Mouse (Mus musculus) stomach, postnatal 0 days (tissue): ENCODE data around the gene Samd4b. TPM values are rescaled to one million over a fixed set of nuclear protein-coding genes. Genes with fewer than 3 reads are reported as not detected.
A peak's percentile ranks its signal among the peaks of the same experiment; 100 is the strongest.

Experiments used
- ATAC-seq: fragments of 200-750 bp; cut with Nextera tagmentation; 2 replicates; pipeline ENCODE4 v1.8.0; 2017; ENCODE audit not compliant: low FRiP score, low TSS enrichment
- DNase-seq: peaks from one replicate; pipeline ENCODE4 v3.0.0-alpha.2; 2016; ENCODE audit warnings: low spot score
- H3K27ac ChIP-seq: fragments of 300-500 bp; sonication (generic); replicated peaks from 2 replicates; pipeline ENCODE4 v1.5.1; 2014; ENCODE audit warnings: mild to moderate bottlenecking, control low read depth
- H3K27me3 ChIP-seq: fragments of 300-500 bp; sonication (generic); 2 replicates; pipeline ENCODE4 v1.6.1; 2014; ENCODE audit warnings: low read length; ENCODE audit not compliant: control insufficient read depth, insufficient read depth
- H3K36me3 ChIP-seq: fragments of 300-500 bp; sonication (generic); 2 replicates; pipeline ENCODE4 v1.6.1; 2014; ENCODE audit warnings: low read length, mixed read lengths; ENCODE audit not compliant: control insufficient read depth, insufficient read depth
- H3K4me1 ChIP-seq: fragments of 300-500 bp; sonication (generic); replicated peaks from 2 replicates; pipeline ENCODE4 v1.6.1; 2014; ENCODE audit warnings: antibody characterized with exemption; ENCODE audit not compliant: control insufficient read depth, insufficient read depth
- H3K4me2 ChIP-seq: fragments of 300-500 bp; sonication (generic); replicated peaks from 2 replicates; pipeline ENCODE4 v1.6.1; 2014; ENCODE audit warnings: low read depth, mild to moderate bottlenecking, control low read depth, moderate library complexity
- H3K4me3 ChIP-seq: fragments of 300-500 bp; sonication (generic); 2 replicates; pipeline ENCODE4 v1.5.1; 2014; ENCODE audit warnings: low read depth, low read length, control low read depth
- H3K9ac ChIP-seq: fragments of 300-500 bp; sonication (generic); 2 replicates; pipeline ENCODE4 v1.6.1; 2014; ENCODE audit warnings: mild to moderate bottlenecking, low read length, control low read depth, mixed read lengths
- H3K9me3 ChIP-seq: fragments of 300-500 bp; sonication (generic); 2 replicates; pipeline ENCODE4 v1.6.1; 2016; ENCODE audit warnings: low read length; ENCODE audit not compliant: control insufficient read depth
- CTCF ChIP-seq: IDR thresholded peaks from 2 replicates; pipeline ENCODE4 v1.5.1; 2016; ENCODE audit warnings: antibody characterized with exemption, low read depth, mild to moderate bottlenecking, moderate library complexity
- EP300 ChIP-seq: optimal IDR thresholded peaks from 2 replicates; pipeline ENCODE3; 2016; ENCODE audit warnings: antibody characterized with exemption
- WGBS: fragments of 180-500 bp; shearing (Covaris S2); extraction: QIAGEN DNeasy Blood & Tissue Kit; methylation state at CpG from one replicate; pipeline ENCODE4 v1.1.7; 2014; 5-methylcytosine and 5-hydroxymethylcytosine counted together
- polyA plus RNA-seq: library from polyadenylated mRNA; unstranded; fragments of >200 nt; fragmentation: Nextera tagmentation; extraction: Ambion mirVana; gene quantifications from 2 replicates; pipeline ENCODE4 v1.2.1, GENCODE M21; 2015

Gene Samd4b
- polyA plus RNA-seq, 1 experiment from 2014 or later: 9.8 TPM

GRCm38 (mm10) chr7:28381017-28381790 is 216.7 kb downstream of the Samd4b start:
- peak overlapping the region; percentile 78 for H3K9ac ChIP-seq
- peaks cover 7% of the 10 kb centered on the region; the same call in 1 of the 2 replicates for H3K36me3 ChIP-seq
- H3K4me2 ChIP-seq: peak overlapping the region; percentile 81
- H3K9me3 ChIP-seq: no peaks in the 10 kb centered on the region
- ATAC-seq (peak; percentile 71), DNase-seq (peak; percentile 97)
- under 1% methylated on average over 30 of the region's 30 CpGs for WGBS
- peak overlapping the region; percentile 100 for H3K27ac ChIP-seq
- no peaks in the 10 kb centered on the region for H3K27me3 ChIP-seq
- TF ChIP-seq CTCF (no peak), EP300 (peak; percentile 52)
- peak overlapping the region; percentile 39 for H3K4me3 ChIP-seq
- H3K4me1 ChIP-seq: peaks cover 14% of the 10 kb centered on the region; the same call in 1 of the 2 replicates

- Histone ChIP-seq H3K27ac (peak within 1 kb of the TSS; percentile 100), H3K4me1 (peaks cover 14% of the 10 kb centered on the region; the same call in 1 of the 2 replicates), H3K9ac (peak within 1 kb of the TSS; percentile 98), H3K4me3 (peak within 1 kb of the TSS; percentile 88), H3K27me3 (no peaks in the 10 kb centered on the region), H3K4me2 (peak within 1 kb of the TSS; percentile 95), H3K9me3 (no peaks in the 10 kb centered on the region), H3K36me3 (peaks cover 7% of the 10 kb centered on the region; the same call in 1 of the 2 replicates)
- WGBS: 25% methylated on average over 17 of the region's 17 CpGs
- ATAC-seq (no peak), DNase-seq (no peak)
- no peak for TF ChIP-seq EP300
- TF ChIP-seq CTCF: no peak
Measured at GRCm38 (mm10) chr7:28380237-28381016, 217.5 kb downstream of the Samd4b start, which contains the start of gene Zfp36. Zfp36 (minus strand) TSS chr7:28380253.

- Histone ChIP-seq H3K9me3 (no peaks in the 10 kb centered on the region), H3K27me3 (no peaks in the 10 kb centered on the region), H3K27ac (peak overlapping the region; percentile 100), H3K4me2 (peak overlapping the region; percentile 95), H3K4me1 (peaks cover 14% of the 10 kb centered on the region; the same call in 1 of the 2 replicates), H3K4me3 (peak overlapping the region; percentile 88), H3K9ac (peak overlapping the region; percentile 98), H3K36me3 (peaks cover 7% of the 10 kb centered on the region; the same call in 1 of the 2 replicates)
- ATAC-seq: peak; percentile 41
- DNase-seq: peak; percentile 96
- no peak; the same call in 1 of the 2 replicates for TF ChIP-seq CTCF
- peak; percentile 80 for TF ChIP-seq EP300
- 1% methylated on average over 52 of the region's 53 CpGs for WGBS
Measured at GRCm38 (mm10) chr7:28378769-28379651, 218.9 kb downstream of the Samd4b start.

GRCm38 (mm10) chr7:28378066-28378690 is 219.8 kb downstream of the Samd4b start:
- ATAC-seq: no peak; the same call in 1 of the 2 replicates
- peaks cover 11% of the 10 kb centered on the region; the same call in 1 of the 2 replicates for H3K4me1 ChIP-seq
- 7% methylated on average over 32 of the region's 32 CpGs for WGBS
- no peaks in the 10 kb centered on the region for H3K9me3 ChIP-seq
- H3K27me3 ChIP-seq: no peaks in the 10 kb centered on the region
- peaks cover 7% of the 10 kb centered on the region; the same call in 1 of the 2 replicates for H3K36me3 ChIP-seq
- H3K27ac ChIP-seq: peak overlapping the region; percentile 100
- no peak for TF ChIP-seq EP300
- 0 out of 2 replicates have a peak, but pooled peaks have one; percentile 0 for TF ChIP-seq CTCF
- peak overlapping the region; percentile 88 for H3K4me3 ChIP-seq
- peak; percentile 91 for DNase-seq
- H3K9ac ChIP-seq: peak overlapping the region; percentile 98
- H3K4me2 ChIP-seq: peak overlapping the region; percentile 95
